Mouse (Mus musculus) thymus, adult 2 months (tissue): ENCODE data around the gene Epor. TPM values are rescaled to one million over a fixed set of nuclear protein-coding genes. Genes with fewer than 3 reads are reported as not detected.
A peak's percentile ranks its signal among the peaks of the same experiment; 100 is the strongest.

Source experiments
- DNase-seq: peaks from one replicate; pipeline ENCODE4 v3.0.0; 2021
- H3K27ac ChIP-seq: fragments of 200-500 bp; 2 replicates; pipeline ENCODE4 v1.5.1; 2012; ENCODE audit warnings: low read length, control low read depth; ENCODE audit not compliant: control insufficient read depth, insufficient read depth
- H3K27me3 ChIP-seq: fragments of 200-500 bp; 2 replicates; pipeline ENCODE4 v1.6.1; 2012; ENCODE audit warnings: mild to moderate bottlenecking, low read length, moderate library complexity, mixed read lengths; ENCODE audit not compliant: control insufficient read depth, insufficient read depth
- H3K36me3 ChIP-seq: fragments of 200-500 bp; 2 replicates; pipeline ENCODE4 v1.6.1; 2012; ENCODE audit warnings: mild to moderate bottlenecking, low read length, moderate library complexity; ENCODE audit not compliant: control insufficient read depth, insufficient read depth
- H3K4me1 ChIP-seq: fragments of 200-500 bp; replicated peaks from 2 replicates; pipeline ENCODE4 v1.6.1; 2012; ENCODE audit warnings: low read length; ENCODE audit not compliant: control insufficient read depth, insufficient read depth
- H3K4me3 ChIP-seq: fragments of 200-500 bp; 2 replicates; pipeline ENCODE4 v1.5.1; 2012; ENCODE audit warnings: mild to moderate bottlenecking, low read length, control low read depth, moderate library complexity; ENCODE audit not compliant: control insufficient read depth, insufficient read depth
- CTCF ChIP-seq: fragments of 200-500 bp; IDR thresholded peaks from 2 replicates; pipeline ENCODE4 v1.5.1; 2012; ENCODE audit warnings: mild to moderate bottlenecking, control low read depth, low read length, moderate library complexity, borderline replicate concordance; ENCODE audit not compliant: control insufficient read depth, poor library complexity, insufficient read depth; ENCODE audit errors: extremely low read depth
- POLR2A ChIP-seq: fragments of 200-500 bp; IDR thresholded peaks from 2 replicates; pipeline ENCODE4 v1.6.1; 2012; ENCODE audit warnings: mild to moderate bottlenecking, low read length, control low read depth, moderate library complexity; ENCODE audit not compliant: control insufficient read depth, poor library complexity, insufficient read depth; ENCODE audit errors: extremely low read depth
- WGBS: fragments of 180-500 bp; shearing (Covaris S2); methylation state at CpG from one replicate; pipeline ENCODE4 v1.1.7; 2018; 5-methylcytosine and 5-hydroxymethylcytosine counted together
- polyA plus RNA-seq: library from polyadenylated mRNA; depleted of rRNA; stranded (reverse); fragments of >200 nt; gene quantifications from 2 replicates; pipeline ENCODE4 v1.2.3, GENCODE M21; 2012

Gene Epor
- polyA plus RNA-seq, 1 experiment, result 4.9 TPM

- Histone ChIP-seq H3K27me3 (peaks cover 10% of the 10 kb centered on the region; the same call in 1 of the 2 replicates), H3K36me3 (no peaks in the 10 kb centered on the region), H3K4me1 (peaks cover 20% of the 10 kb centered on the region), H3K4me3 (no peak overlapping the region), H3K27ac (no peak overlapping the region)
- TF ChIP-seq POLR2A (no peak), CTCF (no peak)
- 91% methylated on average over 7 of the region's 7 CpGs for whole genome bisulfite sequencing
- no peak for DNase-seq
Observed at GRCm38 (mm10) chr9:21959244-21959643, 4.1 kb downstream of the Epor start.

GRCm38 (mm10) chr9:21958372-21958771 is 4.9 kb downstream of the Epor start:
- TF ChIP-seq CTCF (no peak), POLR2A (no peak)
- Histone ChIP-seq H3K4me1 (peaks cover 20% of the 10 kb centered on the region), H3K36me3 (no peaks in the 10 kb centered on the region), H3K27me3 (peaks cover 10% of the 10 kb centered on the region; the same call in 1 of the 2 replicates), H3K4me3 (no peak overlapping the region), H3K27ac (no peak overlapping the region)
- no peak for DNase-seq
- 89% methylated on average over 5 of the region's 5 CpGs for WGBS

GRCm38 (mm10) chr9:21955570-21956281 is 7.6 kb downstream of the Epor start, which contains the start of gene Swsap1:
Gene Swsap1 (plus strand): TSS chr9:21955755.
- no peaks in the 10 kb centered on the region for H3K36me3 ChIP-seq
- TF ChIP-seq CTCF (no peak; the same call in 1 of the 2 replicates), POLR2A (peak; percentile 43; the same call in 1 of the 2 replicates)
- H3K4me3 ChIP-seq, result peak within 1 kb of the TSS; percentile 67
- H3K27me3 ChIP-seq, result no peaks in the 10 kb centered on the region; the same call in 1 of the 2 replicates
- peak within 1 kb of the TSS; percentile 67 for H3K27ac ChIP-seq
- 0 out of 2 replicates have a peak, but pooled peaks cover 3% of the 10 kb centered on the region for H3K4me1 ChIP-seq
- peak; percentile 99 for DNase-seq
- WGBS, result under 1% methylated on average over 54 of the region's 54 CpGs

GRCm38 (mm10) chr9:21955225-21955569 is 8.1 kb downstream of the Epor start:
- Histone ChIP-seq H3K4me3 (peak overlapping the region; percentile 67), H3K36me3 (no peaks in the 10 kb centered on the region), H3K27me3 (no peaks in the 10 kb centered on the region), H3K4me1 (0 out of 2 replicates have a peak, but pooled peaks cover 3% of the 10 kb centered on the region), H3K27ac (peak overlapping the region; percentile 67; the same call in 1 of the 2 replicates)
- TF ChIP-seq POLR2A (no peak), CTCF (no peak)
- under 1% methylated on average over 18 of the region's 18 CpGs for WGBS
- DNase-seq, result no peak

- Histone ChIP-seq H3K36me3 (no peaks in the 10 kb centered on the region), H3K4me1 (0 out of 2 replicates have a peak, but pooled peaks cover 3% of the 10 kb centered on the region), H3K4me3 (no peak overlapping the region), H3K27me3 (no peaks in the 10 kb centered on the region), H3K27ac (no peak overlapping the region)
- 76% methylated on average over 3 of the region's 3 CpGs for WGBS
- TF ChIP-seq POLR2A (no peak), CTCF (no peak)
- no peak for DNase-seq
Observed at GRCm38 (mm10) chr9:21954635-21955034, 8.7 kb downstream of the Epor start.

GRCm38 (mm10) chr9:21953600-21953999 is 9.7 kb downstream of the Epor start:
- Histone ChIP-seq H3K27ac (no peak overlapping the region), H3K27me3 (no peaks in the 10 kb centered on the region), H3K4me1 (0 out of 2 replicates have a peak, but pooled peaks cover 3% of the 10 kb centered on the region), H3K36me3 (no peaks in the 10 kb centered on the region), H3K4me3 (no peak overlapping the region)
- WGBS, result 22% methylated on average over 3 of the region's 3 CpGs
- no peak for DNase-seq
- no peak for TF ChIP-seq POLR2A
- TF ChIP-seq CTCF, result no peak
